Mouse (Mus musculus) cerebellum, postnatal 4 days (tissue): ENCODE measurements around the gene Acsf2.

Experiments
- DNase-seq, 2 experiments: peaks; one replicate each; pipeline ENCODE4 v3.0.0; 2022; ENCODE audit warnings: low spot score in 2 of 2, mixed read lengths in 1 of 2

Acsf2 gene

DNA sequence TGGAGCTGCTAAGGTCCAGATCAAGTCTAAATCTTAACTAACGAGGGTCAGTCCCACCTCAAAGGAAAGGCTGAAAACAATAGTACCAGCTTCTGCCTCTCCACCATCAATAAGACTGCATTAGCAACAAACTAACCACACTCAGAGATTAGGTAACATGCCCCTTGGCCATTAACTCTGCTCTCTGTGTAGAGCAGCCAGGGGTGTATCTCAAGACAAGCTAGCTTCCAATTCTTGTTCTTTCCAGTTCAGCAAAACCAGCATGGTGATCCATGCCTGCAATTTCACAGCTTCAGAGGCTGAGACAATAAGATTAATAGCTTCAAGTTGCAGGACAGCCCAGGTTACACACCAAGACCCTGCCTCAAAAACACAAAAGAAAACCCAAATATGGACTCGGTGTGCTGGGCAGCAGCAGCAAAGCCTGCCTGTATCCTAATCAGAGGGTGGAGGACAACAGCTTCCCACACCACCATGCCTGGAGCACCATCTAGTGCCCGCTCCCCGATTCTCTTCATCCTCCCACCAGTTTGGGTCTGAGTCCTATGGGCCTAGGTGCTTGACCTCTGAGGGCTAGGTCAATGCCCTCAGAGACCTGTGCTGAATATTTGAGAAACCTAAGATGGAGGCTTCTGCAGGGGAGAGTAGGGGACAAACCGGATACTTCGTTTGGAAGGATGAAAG, 3.1 kb downstream of the Acsf2 start:
- DNase-seq, result no peak

DNA sequence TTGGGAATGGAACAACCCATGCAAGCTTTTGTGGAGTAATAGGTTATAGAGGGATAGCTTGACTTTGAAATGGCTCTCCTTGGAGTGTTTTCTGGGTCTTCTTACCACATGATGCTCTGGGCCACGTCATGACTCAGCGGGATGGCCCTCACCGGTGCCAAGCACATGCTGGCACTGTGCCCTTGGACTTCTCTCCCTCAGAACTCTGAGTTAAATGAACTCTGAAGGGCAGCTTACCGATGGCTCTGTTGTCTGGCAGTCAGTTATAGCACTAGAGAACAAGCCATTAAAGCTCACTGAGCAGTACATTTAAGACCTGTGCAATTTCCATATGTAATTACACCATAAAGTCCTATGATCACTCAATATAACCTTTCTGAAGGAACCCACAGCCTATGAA, 4.4 kb downstream of the Acsf2 start:
- peak in 1 of 2 experiments; percentile 8 for DNase-seq

DNA sequence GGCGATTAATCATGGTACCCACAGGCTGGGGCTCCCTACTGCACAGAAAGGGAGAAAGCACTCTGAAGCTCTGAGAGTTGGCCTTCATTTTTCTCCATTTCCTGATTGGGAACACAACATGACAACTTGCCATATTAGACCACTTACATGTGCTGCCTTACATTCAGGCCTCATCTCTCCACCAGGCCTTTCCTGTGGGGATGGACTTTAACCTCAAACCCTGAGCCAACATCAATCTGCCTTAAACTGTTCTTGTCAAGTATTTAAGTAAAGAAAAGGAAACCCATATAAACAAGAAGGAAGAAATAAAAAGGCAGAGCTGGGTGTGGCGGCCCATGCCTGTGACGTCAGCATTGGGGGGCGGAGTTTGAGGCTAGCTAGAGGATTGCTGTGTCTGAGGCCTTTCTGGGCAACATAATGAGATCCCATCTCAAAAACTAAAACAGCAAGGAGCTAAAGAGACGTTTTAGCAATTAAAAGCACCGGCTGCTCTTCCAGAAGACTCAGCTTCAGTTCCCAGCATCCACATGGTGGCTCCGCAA, 5.3 kb downstream of the Acsf2 start:
- DNase-seq, result no peak

DNA sequence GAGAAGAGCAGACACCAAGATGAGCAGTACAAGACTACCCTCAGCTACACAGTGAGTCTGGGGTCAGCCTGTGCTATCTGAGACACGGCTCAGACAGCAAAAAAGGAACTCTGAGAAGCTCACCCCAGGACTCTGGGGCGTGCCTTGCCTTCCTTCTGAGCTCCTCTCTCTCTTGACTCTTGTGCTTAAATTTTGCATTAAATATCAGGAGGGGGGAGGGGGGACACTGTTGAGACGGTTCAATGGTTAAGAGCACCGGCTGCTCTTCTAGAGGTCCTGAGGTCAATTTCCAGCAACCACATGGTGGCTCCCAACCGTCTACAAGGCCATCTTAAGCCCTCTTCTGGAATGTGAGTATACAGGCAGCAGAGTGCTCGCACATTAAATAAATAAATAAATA, 14.2 kb downstream of the Acsf2 start:
- DNase-seq, result no peak

DNA sequence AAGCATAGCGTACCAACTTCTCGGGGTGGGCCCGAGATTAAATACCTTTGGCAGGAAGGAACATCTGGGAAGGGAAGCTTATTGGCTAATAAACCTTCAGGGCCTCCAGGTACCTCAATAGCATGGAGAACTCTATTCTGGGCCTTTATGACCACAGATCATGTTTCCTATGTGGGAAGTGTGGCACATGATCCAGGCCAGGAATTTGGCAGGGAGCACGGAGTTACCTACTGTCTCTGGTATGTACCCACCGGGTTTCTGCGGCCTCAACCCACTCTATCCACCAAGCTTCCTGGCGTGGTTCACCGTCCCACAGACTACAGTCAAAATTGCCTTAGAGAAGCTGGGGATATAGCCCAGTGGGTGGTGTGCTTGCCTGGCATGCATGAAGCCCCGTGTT, 16.6 kb downstream of the Acsf2 start:
- no peak for DNase-seq

DNA sequence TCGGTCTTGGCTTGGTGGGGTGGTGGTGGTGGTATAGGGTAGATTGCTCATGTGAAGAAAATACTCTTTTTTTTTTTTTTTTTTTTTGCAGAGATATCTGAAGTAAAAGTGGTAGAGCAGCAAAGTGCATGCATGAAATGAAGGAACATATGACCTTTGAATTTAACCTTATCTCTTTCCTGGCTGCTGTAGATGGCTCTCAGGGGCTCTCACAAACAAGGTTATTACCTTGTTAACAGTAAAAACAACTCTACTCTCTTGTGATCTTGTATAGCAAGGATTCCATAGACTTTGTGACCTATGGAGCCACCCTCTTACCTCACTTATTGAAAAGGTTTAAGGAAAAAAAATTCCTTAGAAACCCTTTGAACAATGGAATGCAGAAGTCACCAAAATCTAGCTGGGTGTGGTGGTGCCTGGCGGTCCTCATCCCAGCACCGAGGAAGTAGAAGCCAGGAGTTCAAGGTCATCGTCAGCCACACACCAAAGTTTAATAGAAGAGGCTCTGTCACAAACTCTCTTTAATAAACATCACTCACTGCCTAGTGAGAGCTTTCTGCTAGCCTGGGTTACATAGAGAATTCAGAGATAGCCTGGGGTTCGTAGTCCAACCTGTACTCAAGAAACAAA, 21.4 kb downstream of the Acsf2 start:
- no peak for DNase-seq

DNA sequence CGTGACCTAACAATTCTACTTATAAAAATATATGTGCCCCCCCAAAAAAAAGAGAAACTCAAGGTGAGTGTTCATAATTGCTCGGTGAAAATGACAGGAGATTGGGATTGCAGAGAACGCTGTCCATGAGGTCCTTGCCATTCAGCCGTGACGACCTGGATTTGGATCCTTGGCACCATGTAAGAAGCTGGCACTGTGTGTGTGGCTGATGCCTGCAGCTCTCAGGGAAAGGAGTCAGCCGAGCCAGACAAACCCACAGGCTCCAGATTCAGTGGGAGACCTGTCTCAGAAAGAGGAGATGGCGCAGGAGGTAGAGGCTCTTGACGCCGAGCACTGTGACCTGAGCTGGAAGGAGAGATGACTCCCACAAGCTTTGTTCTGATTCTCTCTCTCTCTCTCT, 25.3 kb downstream of the Acsf2 start:
- DNase-seq, result no peak

DNA sequence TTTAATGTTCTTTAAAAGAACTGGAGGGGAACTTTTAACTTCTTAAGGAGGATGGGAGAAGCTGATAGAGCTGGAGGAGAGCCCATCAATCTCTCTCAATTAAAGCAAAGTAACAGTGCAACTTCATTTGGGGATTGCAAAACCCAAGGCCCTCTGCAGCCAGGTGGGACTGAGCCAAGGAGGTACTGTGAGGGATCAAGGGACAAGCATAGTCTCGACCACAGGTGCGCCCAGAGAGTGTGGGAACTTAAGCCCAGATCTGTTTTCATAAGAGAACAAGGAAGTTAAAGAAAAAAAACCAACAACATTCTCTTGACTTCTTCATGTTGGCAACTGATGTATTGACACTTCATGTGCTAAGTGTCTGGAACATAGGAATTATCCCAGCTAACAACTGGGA, 26.6 kb downstream of the Acsf2 start:
- DNase-seq, result no peak

DNA sequence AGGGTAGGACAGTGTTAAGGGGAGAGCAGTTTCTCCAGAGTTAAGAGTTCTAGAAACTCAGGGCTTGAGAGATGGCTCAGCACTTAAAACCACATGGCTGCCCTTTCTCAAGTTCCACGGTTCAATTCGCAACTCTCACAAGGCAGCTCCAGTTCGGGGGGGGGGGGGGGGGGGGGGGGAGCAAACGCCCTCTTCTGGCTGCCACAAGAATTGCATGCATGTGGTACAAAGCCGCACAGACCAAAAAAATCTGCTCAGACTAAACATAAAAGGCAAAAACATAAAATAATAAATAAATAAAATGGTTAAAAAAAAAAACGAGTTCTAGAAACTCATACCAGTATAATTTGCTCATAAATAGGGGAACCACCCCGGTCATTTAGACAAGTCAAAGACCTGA, 27.1 kb downstream of the Acsf2 start:
- DNase-seq, result no peak

DNA sequence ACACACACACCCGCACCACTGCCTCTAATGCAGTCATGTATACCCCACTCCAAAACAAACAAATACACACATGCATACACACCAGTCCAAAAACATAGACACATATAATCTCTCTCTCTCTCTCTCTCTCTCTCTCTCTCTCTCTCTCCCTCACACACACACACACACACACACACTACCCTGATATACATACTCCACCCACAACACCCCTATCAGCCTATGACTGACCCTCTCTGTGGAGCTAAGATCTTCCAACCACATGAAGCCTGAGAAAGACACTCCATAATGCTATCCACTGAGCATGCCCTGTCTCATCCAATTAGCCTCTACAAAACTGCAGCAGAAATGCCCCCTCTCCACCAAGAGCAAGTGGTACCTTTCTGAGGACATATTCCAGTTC, 29.8 kb downstream of the Acsf2 start:
- DNase-seq, result no peak

DNA sequence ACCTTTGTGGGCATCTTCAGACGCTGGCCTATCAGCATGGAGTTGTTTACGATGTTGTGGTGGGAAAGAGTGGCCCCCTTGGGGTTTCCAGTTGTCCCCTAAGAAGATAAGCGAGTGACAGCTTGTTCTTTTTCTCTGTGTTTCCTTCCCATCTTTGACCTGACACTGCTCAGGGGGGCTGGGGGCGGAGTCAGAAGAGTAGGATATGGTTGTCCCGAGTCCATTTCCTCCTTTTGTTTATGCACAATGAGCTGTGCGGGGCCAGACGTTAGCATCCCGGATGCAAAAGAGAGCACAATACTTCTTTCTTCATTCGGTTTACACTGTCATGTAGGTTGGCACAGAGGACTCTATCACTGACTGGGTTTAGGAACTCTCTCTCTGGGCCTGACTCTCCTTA, 31.1 kb downstream of the Acsf2 start:
- no peak for DNase-seq

DNA sequence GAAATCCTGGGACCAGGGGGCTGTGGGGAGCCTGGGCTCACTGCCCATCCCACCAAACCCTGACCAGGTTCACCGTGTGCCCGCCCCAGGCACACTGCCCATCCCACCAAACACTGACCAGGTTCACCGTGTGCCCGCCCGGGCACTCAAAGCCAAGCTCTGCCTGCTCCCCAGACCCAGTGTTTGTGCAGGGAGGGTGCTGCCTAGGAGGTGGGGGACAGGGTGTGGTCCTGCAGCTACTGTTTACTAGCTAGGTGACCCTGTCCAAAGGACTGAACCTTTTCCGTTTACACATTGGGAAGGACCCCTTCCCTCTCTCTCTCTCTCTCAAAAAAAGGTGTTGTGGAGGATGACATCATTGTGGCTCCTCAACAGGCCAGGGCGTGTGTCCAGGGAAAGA, 34.3 kb downstream of the Acsf2 start:
- no peak for DNase-seq

DNA sequence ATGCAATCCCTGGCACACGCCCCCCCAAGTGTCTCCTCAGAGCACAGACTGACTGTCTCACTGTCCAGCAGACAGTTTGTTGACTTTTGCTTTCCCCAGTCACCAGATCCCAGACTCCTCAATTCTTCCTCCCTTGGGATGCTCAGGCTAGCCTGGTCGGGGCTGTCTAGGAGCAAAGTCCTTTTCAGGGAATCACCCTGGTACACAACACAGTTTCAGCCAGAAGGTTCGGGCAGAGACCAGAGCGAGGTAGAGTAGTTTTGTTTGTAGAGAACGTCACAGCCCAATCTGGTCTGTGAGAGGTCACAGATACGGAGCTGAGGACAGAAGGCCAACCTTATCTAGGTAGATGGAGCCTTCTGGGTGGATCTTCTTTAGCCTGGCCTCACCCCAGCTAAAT, 35.1 kb downstream of the Acsf2 start:
- no peak for DNase-seq

DNA sequence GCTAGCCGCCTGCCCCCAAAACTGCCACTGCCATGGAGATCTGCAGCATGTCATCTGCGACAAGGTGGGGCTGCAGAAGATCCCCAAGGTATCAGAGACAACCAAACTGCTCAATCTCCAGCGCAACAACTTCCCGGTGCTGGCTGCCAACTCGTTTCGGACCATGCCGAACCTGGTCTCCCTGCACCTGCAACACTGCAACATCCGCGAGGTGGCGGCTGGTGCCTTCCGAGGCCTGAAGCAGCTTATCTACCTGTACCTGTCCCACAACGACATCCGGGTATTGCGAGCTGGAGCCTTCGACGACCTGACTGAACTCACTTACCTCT, 36.6 kb downstream of the Acsf2 start:
- DNase-seq, result no peak

DNA sequence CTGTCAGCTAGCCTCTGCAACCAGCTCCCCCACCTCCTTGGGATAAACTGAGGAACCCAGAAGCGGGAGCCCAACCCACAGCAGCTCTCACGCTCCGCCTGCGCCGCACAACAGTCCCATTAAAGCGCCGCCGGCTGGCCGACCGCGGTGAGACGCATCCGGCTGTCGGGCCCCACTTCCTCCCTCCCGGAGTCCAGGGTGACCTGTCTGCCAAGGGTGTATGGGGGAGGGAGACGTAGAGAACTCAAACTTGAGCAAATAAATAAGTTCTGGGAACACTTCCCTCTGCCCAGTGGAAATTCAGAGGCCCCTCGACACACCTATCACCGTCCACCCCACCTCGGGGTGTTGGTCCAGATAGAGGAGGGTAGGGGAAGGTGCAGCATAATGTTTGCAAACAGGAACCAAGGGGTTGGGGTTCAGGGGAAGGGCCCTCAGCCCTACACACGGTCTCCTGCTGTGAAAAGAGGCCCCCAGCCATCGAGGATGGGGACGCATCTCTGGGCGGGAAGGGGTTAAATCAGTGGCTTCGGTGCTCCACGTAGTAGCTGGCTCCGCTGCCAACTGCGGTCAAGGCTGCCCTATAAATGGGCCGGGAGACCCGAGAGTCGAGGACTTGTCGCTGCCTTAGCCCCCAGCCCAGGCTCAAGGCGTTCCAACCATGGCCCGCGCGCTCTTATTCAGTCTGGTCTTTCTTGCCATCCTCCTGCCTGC, 37.1 kb downstream of the Acsf2 start, which contains the start of gene Chad:
TSS of gene Chad (plus strand) at position 611 of the 714 bp plus-strand sequence.
- DNase-seq, result peak in 1 of 2 experiments; percentile 29

DNA sequence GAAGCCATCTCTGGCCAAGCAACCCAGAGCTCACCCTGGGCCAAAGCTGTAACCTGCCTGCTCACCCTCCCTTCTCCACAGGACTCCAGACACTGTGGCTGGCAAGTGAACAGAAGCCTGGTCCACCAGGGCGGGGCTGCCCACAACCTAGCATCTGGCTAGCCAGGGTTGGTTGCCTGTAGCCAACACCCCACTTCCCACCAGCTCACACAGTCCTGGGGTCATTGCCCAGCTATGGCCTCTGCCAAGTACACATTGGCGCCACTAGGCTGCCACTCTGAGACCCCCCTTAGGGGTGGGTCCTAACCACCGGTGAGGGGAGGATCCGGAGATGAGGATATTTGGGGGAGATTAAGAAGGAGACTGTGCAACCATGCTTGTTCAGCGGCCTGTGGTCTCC, 37.9 kb downstream of the Acsf2 start:
- no peak for DNase-seq

DNA sequence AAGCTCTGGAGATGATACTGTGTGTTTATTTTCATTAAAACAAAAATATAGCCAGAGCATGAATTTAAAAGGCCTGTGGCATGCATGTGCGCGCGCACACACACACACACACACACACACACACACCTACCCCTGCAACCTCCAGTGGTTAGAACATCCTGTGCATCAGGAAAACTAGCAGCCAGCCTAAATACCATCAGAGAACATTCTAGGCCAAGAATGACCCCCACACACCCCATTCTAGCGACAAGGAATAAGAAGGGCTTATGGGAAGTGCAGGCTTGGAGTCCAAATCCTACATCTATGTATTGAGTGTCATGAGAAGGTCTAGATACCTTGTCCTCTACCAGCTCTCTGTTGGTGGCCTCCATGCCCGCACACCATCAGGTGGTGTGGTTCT, 38.3 kb downstream of the Acsf2 start:
- DNase-seq, result no peak

DNA sequence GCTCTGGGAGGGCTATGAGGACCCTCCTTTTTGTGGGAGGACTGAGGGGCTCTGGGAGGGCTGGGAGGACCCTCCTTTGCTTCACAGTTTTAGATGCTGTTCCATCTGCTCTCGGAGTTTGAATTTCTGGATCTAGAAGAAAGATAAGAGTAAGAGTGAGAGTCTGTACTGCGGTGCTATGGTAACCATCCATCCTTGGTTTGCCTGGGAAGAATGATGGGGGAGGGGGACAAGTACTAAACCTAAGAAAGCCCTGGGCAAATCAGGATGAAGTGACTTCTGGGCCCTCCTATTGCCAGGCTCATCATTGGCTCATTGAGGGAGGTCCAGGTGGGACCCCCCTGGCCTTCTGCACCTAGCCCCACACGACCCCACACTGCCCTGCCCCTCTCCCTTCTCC, 43.4 kb downstream of the Acsf2 start:
- no peak for DNase-seq

DNA sequence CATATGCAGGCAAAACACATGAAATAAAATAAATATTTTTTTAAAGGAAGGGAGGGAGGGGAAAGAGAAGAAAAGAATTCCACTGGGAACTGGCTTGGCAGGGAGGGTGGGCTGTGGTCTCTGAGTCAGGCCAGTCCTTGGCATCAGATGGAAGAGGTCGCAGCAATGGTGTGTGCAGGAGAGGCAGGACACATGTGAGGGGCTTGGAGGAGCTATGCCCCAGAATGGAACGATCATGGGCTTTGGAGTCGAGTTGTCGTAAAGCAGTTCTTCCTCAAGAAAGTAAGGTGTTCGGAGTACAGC, 51.3 kb downstream of the Acsf2 start:
- no peak for DNase-seq

DNA sequence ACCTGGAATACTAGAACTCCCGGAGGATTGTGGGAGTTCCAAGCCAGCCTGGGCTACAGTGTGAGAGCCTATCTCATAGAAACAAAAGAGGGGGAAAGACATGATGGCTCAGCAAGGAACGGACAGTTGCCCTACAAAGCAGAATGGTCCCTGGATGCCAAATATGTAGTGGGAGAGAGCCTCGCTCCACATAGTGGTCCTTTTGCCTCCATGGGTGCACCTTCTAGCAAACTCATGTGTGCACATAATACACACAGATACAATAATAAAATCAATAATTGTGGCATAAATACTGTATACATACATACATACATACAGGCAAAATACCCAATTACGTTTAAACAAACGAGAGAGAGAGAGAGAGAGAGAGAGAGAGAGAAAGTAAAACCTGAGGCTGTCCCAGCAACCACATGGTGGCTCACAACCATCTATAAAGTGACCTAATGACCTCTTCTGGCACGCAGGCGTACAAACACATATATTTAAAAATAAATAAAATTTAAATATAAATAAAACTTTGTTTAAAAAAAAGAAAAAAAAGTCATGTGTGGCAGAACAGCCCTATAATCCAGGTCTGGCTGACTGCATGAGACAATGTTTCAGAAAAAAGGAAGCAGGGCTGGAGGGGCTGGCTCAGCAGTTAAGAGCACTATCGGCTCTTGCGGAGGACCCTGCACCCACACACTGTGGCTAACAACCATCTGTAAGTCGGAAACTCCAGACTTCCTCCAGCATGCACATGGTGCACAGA, 51.8 kb downstream of the Acsf2 start:
- DNase-seq, result no peak

DNA sequence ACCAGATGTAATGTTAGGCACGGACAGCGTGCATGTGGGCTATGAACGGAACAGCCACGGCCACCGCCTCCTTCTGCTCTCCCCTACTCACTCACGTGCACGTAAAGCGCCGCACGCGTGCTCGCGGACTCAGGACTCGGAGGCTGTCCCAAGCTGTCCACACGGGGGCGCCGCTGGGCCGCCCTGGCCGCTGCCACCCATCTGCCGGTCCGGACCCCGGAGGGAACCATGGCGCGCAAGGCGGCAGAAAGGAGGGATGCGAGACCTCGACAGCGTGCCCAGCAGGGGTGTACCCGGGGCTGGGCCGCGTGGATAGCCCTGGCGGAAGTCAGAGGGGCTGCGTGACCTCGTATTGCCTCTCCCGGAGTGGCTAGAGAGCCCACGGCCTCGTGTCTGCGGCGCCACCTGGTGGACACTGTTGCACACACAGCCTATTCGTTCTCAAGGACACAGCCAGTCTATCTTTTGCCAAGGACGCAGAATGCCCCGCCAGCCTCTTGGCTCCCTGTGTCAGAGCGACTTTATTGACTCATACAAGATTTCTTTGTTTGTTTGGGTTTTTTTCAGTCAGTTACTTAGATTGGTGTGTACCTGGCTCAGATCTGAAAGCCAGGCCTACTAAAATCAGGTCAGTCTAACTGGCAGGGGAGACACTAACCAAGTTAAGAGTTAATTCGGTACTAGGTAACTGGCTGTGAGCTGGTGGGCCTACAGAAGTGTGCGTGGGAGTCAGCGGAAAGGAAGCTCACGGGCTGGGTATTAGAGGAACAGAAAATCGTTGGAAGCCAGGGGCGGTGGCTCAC, 52.6 kb downstream of the Acsf2 start, which contains the start of gene Rsad1:
TSS of gene Rsad1 (minus strand) at position 368 of the 803 bp plus-strand sequence.
- peak; percentile 93 to 97 for DNase-seq
